Mouse (Mus musculus): ENCODE results near the gene Mvb12b.

DNA sequence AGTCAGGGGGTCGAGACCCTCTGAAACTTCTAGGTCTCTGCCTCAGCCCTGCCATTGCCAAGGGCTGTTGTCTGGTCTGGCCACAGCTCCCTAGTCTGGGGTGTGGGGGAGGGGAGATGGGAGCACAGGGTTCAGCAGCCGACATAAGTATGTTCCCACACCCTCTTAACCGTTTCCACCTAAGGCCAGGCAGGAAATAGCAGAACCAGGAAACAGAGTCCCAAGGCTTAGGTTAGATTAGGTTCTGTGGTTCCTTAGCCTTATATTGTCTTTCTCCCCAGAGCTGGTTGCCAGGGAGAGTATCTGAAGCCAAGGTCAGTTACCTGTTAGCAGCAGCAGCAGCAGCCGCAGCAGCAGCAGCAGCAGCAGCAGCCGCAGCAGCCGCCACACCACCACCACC, 160.5 kb downstream of the Mvb12b start:
- TF ChIP-seq CTCF (conservative IDR thresholded peaks at IDR 0.05; ENCODE audit: low read length) (no peak), POU5F1 (IDR thresholded peaks at IDR 0.05; ENCODE audit: borderline replicate concordance, low read length) (no peak), NANOG (IDR thresholded peaks at IDR 0.05; ENCODE audit: borderline replicate concordance, low read length) (no peak)

Measured in E14TG2a.4 (cell line).